Mouse (Mus musculus): ENCODE measurements at regions not wholly inside any gene's neighbourhood (a gene's known extent, or its start where the extent isn't known, plus 50 kb on each side); places are given as distances from the start of the nearest gene placed in this dataset.

GRCm38 (mm10) chr1:169139507-169139906, 391.8 kb downstream of the Nuf2 start:
- TF ChIP-seq CTCF (IDR thresholded peaks at IDR 0.05; ENCODE audit: extremely low read depth, insufficient read depth, low read length) = no peak
- no peak for TF ChIP-seq POLR2A (IDR thresholded peaks at IDR 0.05; ENCODE audit: extremely low read depth, insufficient read depth, low read length)
- Histone ChIP-seq H3K27ac (ENCODE audit: insufficient read depth, low read length) (no peak overlapping the region), H3K4me3 (ENCODE audit: insufficient read depth, low read length) (no peak overlapping the region), H3K4me1 (ENCODE audit: control insufficient read depth, insufficient read depth, low read length) (no peaks in the 10 kb centered on the region)

- Histone ChIP-seq H3K4me3 (ENCODE audit: insufficient read depth, low read length) (no peak overlapping the region), H3K27ac (ENCODE audit: insufficient read depth, low read length) (no peak overlapping the region), H3K4me1 (ENCODE audit: control insufficient read depth, insufficient read depth, low read length) (no peaks in the 10 kb centered on the region)
- TF ChIP-seq CTCF (IDR thresholded peaks at IDR 0.05; ENCODE audit: extremely low read depth, insufficient read depth, low read length) (no peak), POLR2A (IDR thresholded peaks at IDR 0.05; ENCODE audit: extremely low read depth, insufficient read depth, low read length) (no peak)
Measured at GRCm38 (mm10) chr1:169139184-169139486, 392.1 kb downstream of the Nuf2 start.

- Histone ChIP-seq H3K27ac (ENCODE audit: insufficient read depth, low read length) (no peak overlapping the region), H3K4me1 (ENCODE audit: control insufficient read depth, insufficient read depth, low read length) (no peaks in the 10 kb centered on the region), H3K4me3 (ENCODE audit: insufficient read depth, low read length) (no peak overlapping the region)
- TF ChIP-seq CTCF (IDR thresholded peaks at IDR 0.05; ENCODE audit: extremely low read depth, insufficient read depth, low read length) (no peak), POLR2A (IDR thresholded peaks at IDR 0.05; ENCODE audit: extremely low read depth, insufficient read depth, low read length) (no peak)
Measured at GRCm38 (mm10) chr1:169138404-169139183, 392.7 kb downstream of the Nuf2 start.

GRCm38 (mm10) chr1:169135542-169135941, 395.7 kb downstream of the Nuf2 start:
- TF ChIP-seq CTCF (IDR thresholded peaks at IDR 0.05; ENCODE audit: extremely low read depth, insufficient read depth, low read length) (no peak), POLR2A (IDR thresholded peaks at IDR 0.05; ENCODE audit: extremely low read depth, insufficient read depth, low read length) (no peak)
- Histone ChIP-seq H3K4me3 (ENCODE audit: insufficient read depth, low read length) (no peak overlapping the region), H3K27ac (ENCODE audit: insufficient read depth, low read length) (no peak overlapping the region), H3K4me1 (ENCODE audit: control insufficient read depth, insufficient read depth, low read length) (no peaks in the 10 kb centered on the region)

- no peak overlapping the region for H3K4me3 ChIP-seq (ENCODE audit: insufficient read depth, low read length)
- H3K4me1 ChIP-seq (ENCODE audit: control insufficient read depth, insufficient read depth, low read length) = no peaks in the 10 kb centered on the region
- TF ChIP-seq POLR2A (IDR thresholded peaks at IDR 0.05; ENCODE audit: extremely low read depth, insufficient read depth, low read length) (no peak), CTCF (IDR thresholded peaks at IDR 0.05; ENCODE audit: extremely low read depth, insufficient read depth, low read length) (no peak)
- no peak overlapping the region for H3K27ac ChIP-seq (ENCODE audit: insufficient read depth, low read length)
Measured at GRCm38 (mm10) chr1:169103669-169104068, 427.6 kb downstream of the Nuf2 start.

- no peak overlapping the region for H3K27ac ChIP-seq (ENCODE audit: insufficient read depth, low read length)
- no peak for TF ChIP-seq CTCF (IDR thresholded peaks at IDR 0.05; ENCODE audit: extremely low read depth, insufficient read depth, low read length)
- TF ChIP-seq POLR2A (IDR thresholded peaks at IDR 0.05; ENCODE audit: extremely low read depth, insufficient read depth, low read length) = no peak
- H3K4me1 ChIP-seq (ENCODE audit: control insufficient read depth, insufficient read depth, low read length) = no peaks in the 10 kb centered on the region
- no peak overlapping the region for H3K4me3 ChIP-seq (ENCODE audit: insufficient read depth, low read length)
Measured at GRCm38 (mm10) chr1:169103113-169103512, 428.2 kb downstream of the Nuf2 start.

GRCm38 (mm10) chr1:169099221-169099620, 432.0 kb downstream of the Nuf2 start:
- TF ChIP-seq POLR2A (IDR thresholded peaks at IDR 0.05; ENCODE audit: extremely low read depth, insufficient read depth, low read length) = no peak
- TF ChIP-seq CTCF (IDR thresholded peaks at IDR 0.05; ENCODE audit: extremely low read depth, insufficient read depth, low read length) = no peak
- no peak overlapping the region for H3K27ac ChIP-seq (ENCODE audit: insufficient read depth, low read length)
- H3K4me3 ChIP-seq (ENCODE audit: insufficient read depth, low read length) = no peak overlapping the region
- H3K4me1 ChIP-seq (ENCODE audit: control insufficient read depth, insufficient read depth, low read length) = no peaks in the 10 kb centered on the region

GRCm38 (mm10) chr1:169096737-169097136, 434.5 kb downstream of the Nuf2 start:
- no peaks in the 10 kb centered on the region for H3K4me1 ChIP-seq (ENCODE audit: control insufficient read depth, insufficient read depth, low read length)
- H3K4me3 ChIP-seq (ENCODE audit: insufficient read depth, low read length) = no peak overlapping the region
- no peak overlapping the region for H3K27ac ChIP-seq (ENCODE audit: insufficient read depth, low read length)
- TF ChIP-seq POLR2A (IDR thresholded peaks at IDR 0.05; ENCODE audit: extremely low read depth, insufficient read depth, low read length) = no peak
- no peak for TF ChIP-seq CTCF (IDR thresholded peaks at IDR 0.05; ENCODE audit: extremely low read depth, insufficient read depth, low read length)

GRCm38 (mm10) chr1:169093602-169094354, 437.5 kb downstream of the Nuf2 start:
- H3K4me3 ChIP-seq (ENCODE audit: insufficient read depth, low read length) = no peak overlapping the region
- no peak overlapping the region for H3K27ac ChIP-seq (ENCODE audit: insufficient read depth, low read length)
- TF ChIP-seq POLR2A (IDR thresholded peaks at IDR 0.05; ENCODE audit: extremely low read depth, insufficient read depth, low read length) = no peak
- TF ChIP-seq CTCF (IDR thresholded peaks at IDR 0.05; ENCODE audit: extremely low read depth, insufficient read depth, low read length) = no peak
- H3K4me1 ChIP-seq (ENCODE audit: control insufficient read depth, insufficient read depth, low read length) = no peaks in the 10 kb centered on the region

- no peaks in the 10 kb centered on the region for H3K4me1 ChIP-seq (ENCODE audit: control insufficient read depth, insufficient read depth, low read length)
- TF ChIP-seq POLR2A (IDR thresholded peaks at IDR 0.05; ENCODE audit: extremely low read depth, insufficient read depth, low read length) (no peak), CTCF (IDR thresholded peaks at IDR 0.05; ENCODE audit: extremely low read depth, insufficient read depth, low read length) (no peak)
Measured at GRCm38 (mm10) chr1:169086032-169086431, 445.2 kb downstream of the Nuf2 start.

More at GRCm38 (mm10) chr1:169086032-169086431, 445.2 kb downstream of the Nuf2 start:
- no peak overlapping the region for H3K4me3 ChIP-seq (ENCODE audit: insufficient read depth, low read length)
- no peak overlapping the region for H3K27ac ChIP-seq (ENCODE audit: insufficient read depth, low read length)
